Mouse (Mus musculus) yolk sac, embryonic 10.5 days (tissue): Measurements from ENCODE around the gene Pak2.
"Not testable (repeated sequence)": the region's sequence is repeated elsewhere in the genome, so short reads cannot be mapped to it uniquely, and the experiment has no call there.

ENCODE experiments used
- DNase-seq: peaks from one replicate; pipeline ENCODE4 v3.0.0-alpha.2; 2017; ENCODE audit warnings: low spot score

Gene Pak2

GRCm38 (mm10) chr16:32091466-32091865, 12.3 kb upstream of the Pak2 start:
- no peak for DNase-seq

GRCm38 (mm10) chr16:32087629-32088443, 8.7 kb upstream of the Pak2 start:
- peak; percentile 68 for DNase-seq

DNA sequence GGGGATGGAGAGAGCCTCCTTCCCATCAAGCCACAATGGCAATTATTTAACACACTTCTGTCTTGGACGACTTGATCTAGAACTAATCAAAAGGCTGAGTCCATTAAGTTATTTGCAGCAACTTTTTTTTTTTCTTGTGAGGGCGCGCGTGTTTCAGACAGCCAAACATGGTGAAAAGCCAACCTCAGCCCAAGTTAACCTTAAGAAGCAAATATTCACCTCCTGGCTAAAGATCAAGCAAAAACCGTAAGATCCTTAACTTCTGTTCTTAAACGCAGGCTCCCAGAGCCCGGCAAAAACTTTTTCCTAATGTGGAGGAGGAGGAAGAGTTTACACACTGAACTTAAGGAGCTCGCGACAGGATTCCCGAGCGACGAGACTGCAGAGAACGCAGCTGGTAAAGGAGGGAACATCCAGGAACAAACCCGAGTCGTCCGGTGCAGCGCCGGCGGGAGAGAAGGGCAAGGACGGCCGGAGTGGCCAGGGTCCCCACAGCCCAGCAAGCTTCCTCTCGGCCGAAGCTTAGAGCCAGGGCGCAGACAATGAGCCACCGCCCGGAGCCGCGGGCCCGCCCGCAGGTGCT, 643 bp downstream of the Pak2 start:
- DNase-seq, result no peak

GRCm38 (mm10) chr16:32077648-32078407, 1.3 kb downstream of the Pak2 start:
- DNase-seq, result no peak

- no peak for DNase-seq
Observed at GRCm38 (mm10) chr16:32076406-32076805, 2.7 kb downstream of the Pak2 start.

GRCm38 (mm10) chr16:32075762-32076161, 3.4 kb downstream of the Pak2 start:
- no peak for DNase-seq

DNA sequence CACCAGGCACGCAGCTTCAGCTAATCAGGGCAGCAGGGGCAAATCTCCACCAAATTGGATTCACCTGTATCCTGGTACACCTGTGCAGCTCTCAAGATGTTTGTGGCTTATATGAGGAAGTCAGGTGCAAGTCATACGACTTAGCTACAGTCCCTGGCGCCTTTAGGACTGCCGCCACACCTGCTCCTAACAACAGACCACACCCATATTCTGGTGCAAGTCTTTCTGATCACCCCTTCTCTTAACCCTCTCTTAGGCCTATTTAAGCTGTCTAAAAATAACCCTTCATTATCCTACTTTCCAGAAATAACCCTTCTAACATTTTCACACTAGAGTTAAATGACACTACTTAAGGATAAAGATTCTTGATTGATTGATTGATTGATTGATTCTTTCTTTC, 9.1 kb downstream of the Pak2 start:
- DNase-seq, result not testable (repeated sequence)

DNA sequence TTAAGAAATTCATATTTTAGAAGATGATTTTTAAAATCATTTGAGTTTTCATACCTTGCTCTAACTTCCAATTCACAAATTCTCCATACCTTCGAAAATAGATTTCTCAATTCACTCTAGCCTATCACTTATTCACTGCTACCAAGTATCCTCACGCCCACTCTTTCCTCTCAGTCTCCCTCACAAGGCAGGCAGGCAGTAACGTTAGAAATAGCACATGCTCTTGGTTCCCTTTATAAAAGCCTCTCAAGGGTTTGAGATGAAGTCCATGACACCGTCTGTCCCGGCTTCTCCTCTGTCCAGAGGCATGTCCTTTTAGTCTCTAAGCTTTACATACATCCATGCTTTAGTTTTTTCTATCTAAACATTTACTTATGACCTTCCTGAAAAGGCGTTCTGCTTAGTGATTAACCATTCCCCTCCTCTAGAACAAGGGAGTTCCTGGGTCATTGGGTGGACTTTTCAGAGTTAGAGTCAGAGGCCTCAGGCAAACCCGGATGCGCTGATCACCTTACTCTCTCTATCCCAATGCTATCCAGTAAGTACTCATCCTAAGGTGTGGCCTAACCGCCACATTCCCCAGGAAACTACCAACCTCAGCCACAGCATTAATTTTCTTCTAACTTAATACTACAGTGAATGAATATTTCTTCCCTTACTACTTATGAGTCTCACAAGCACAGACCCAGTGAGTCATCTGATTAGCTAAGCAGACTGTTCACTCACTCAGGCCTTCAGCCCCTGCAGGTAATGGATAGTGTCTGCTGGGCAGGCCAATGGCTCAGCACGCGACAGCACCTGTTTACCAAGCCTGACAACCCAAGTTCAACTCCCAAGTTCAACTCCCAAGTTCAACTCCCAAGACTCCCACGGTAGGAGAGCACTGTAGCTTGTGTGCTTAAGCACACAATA, 10.5 kb downstream of the Pak2 start:
- peak; percentile 59 for DNase-seq

DNA sequence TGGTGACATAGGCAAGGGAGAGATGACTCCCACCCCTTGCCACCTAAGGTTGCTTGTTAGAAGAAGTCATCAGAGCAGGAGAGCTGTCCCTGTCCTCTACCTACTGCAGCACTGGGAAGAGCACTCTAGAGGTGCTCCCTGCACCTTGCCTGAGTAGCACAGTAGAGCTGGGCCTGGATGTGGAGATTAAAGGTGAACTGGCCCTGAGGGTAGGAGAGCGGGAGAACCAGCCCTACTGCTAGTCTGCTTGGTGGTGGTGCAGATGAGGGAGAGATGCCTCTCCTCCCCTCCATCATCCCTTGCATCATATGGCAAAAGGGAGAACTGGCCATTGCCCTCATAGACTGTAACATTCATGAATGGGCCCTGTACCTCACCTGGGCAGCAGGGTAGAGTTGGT, 12.2 kb downstream of the Pak2 start:
- DNase-seq, result no peak

- no peak for DNase-seq
Observed at GRCm38 (mm10) chr16:32063900-32064299, 15.2 kb downstream of the Pak2 start.

DNA sequence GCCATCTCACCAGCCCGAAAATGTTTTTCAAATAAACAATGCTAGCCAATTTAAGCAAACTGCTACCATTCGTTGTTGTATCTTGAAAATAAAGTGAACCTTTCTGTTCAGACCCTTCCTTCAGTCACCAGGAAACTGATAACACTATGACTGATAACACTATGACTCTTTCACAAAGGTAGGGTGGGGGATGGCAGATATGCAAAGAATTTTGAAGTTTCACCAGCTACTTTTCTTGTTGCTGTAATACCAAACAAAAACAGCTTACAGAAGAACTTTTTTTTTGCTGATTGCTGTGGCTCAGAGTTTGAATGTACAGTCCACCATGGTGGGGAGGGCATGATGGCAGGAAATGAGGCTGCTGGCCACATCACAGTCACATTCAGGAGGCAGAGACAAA, 16.9 kb downstream of the Pak2 start:
- no peak for DNase-seq

DNA sequence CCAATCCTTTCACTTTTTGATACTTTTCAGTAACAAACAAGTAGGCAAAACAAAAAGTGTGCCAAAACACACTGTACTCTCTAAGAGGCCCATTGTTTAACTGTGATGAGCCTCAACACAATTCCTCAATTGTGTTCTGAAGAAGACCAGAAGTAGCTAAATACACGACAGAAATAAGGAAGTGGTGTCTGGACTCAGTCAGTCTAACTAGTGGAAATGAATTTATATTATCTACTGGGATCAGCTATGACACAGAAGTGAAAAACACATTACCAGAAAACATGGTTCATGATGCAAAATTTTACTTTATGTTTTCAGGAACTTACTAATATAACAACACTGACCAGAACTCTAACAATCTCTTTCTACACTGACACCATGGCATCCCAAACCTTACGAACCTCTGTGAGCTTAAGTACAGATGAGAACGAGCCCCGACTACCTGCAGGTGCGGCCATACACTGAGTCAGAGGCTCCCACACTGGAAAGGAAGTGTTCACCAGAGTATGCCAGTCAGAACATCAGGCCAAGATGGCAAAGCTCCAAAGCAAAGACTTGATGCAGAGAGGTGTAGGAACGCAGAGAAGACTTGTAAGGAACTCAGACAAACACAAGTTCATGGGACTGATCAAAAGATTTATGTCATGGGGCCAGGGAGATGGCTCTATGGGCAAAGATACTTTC, 19.2 kb downstream of the Pak2 start:
- no peak for DNase-seq

- no peak for DNase-seq
Observed at GRCm38 (mm10) chr16:32058817-32059216, 20.3 kb downstream of the Pak2 start.

GRCm38 (mm10) chr16:32042367-32042766, 36.8 kb downstream of the Pak2 start:
- DNase-seq, result no peak

- no peak for DNase-seq
Observed at GRCm38 (mm10) chr16:32019678-32020077, 59.5 kb downstream of the Pak2 start.

- no peak for DNase-seq
Observed at GRCm38 (mm10) chr16:32010330-32010729, 68.8 kb downstream of the Pak2 start.

- DNase-seq, result peak; percentile 70
Observed at GRCm38 (mm10) chr16:32009913-32010312, 69.2 kb downstream of the Pak2 start.

DNA sequence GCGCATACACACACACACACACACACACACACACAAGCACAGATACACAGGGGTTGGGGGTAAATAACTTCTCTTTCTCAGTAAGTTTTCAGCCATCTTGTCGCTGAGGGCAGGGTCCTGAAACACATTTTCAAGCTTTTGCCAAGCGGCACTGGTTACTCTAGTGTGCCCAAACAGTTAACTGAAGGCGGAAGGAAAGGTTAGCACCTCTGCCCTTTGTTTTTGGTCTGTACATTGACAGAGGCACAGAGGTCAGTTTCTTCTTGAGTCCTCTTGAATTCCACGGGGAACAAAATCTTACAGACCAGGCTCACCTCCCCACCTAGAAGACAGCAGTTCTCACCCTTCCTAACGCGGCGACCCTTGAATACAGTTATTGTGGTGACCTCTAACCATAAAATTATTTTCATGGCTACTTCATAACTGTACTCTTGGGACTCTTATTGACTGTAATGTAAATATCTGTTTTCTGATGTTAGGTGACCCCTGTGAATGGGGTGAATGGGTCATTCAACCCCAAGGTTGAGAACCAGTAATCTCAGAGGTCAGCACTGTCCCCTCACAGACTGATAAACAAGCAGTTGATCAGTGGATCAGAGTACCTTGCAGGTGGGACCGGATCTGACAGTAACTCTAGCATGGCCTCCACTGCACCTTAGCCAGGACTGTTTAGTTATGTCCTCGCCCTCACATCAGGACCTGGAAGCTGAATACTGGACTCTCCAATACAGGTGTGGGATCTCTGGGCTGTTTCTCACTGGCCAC, 70.4 kb downstream of the Pak2 start:
- peak; percentile 81 for DNase-seq

DNA sequence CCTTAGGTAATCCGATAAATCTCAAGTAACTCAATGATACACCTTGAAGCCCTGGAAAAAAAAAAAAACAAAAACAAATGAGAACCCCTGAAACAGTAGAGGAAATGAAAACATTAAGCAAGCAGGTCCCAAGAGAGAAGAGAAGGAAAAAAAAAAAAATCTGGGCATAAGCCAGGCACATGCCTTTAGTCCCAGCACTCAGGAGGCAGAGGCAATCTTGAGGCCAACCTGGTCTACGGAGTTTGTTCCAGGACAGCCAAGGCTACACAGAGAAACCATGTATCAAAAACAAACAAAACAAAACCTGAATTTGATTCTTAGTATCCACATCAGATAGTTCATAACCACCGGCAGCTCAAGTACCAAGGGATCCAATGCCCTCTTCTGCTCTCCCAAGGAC, 74.4 kb downstream of the Pak2 start:
- no peak for DNase-seq
